Mouse (Mus musculus) neural tube, embryonic 12.5 days (tissue): Measurements from ENCODE around the gene Tex35. TPM values are rescaled to one million over a fixed set of nuclear protein-coding genes. Genes with fewer than 3 reads are reported as not detected.

Source experiments
- ATAC-seq: fragments of 200-750 bp; cut with Nextera tagmentation; 2 replicates; pipeline ENCODE4 v1.8.0; 2017; ENCODE audit warnings: low read depth, mild to moderate bottlenecking, moderate TSS enrichment, moderate library complexity; ENCODE audit not compliant: low FRiP score
- H3K27ac ChIP-seq: fragments of 300-500 bp; sonication (generic); 2 replicates; pipeline ENCODE4 v1.5.1; 2016
- H3K27me3 ChIP-seq: fragments of 300-500 bp; sonication (generic); replicated peaks from 2 replicates; pipeline ENCODE4 v1.6.1; 2016; ENCODE audit warnings: mild to moderate bottlenecking
- H3K36me3 ChIP-seq: fragments of 300-500 bp; sonication (generic); 2 replicates; pipeline ENCODE4 v1.6.1; 2016; ENCODE audit warnings: mild to moderate bottlenecking
- H3K4me1 ChIP-seq: fragments of 300-500 bp; sonication (generic); 2 replicates; pipeline ENCODE4 v1.6.1; 2016
- H3K4me2 ChIP-seq: fragments of 300-500 bp; sonication (generic); replicated peaks from 2 replicates; pipeline ENCODE4 v1.6.1; 2016; ENCODE audit warnings: mild to moderate bottlenecking
- H3K4me3 ChIP-seq: fragments of 300-500 bp; sonication (generic); 2 replicates; pipeline ENCODE4 v1.5.1; 2016
- H3K9ac ChIP-seq: fragments of 300-500 bp; sonication (generic); 2 replicates; pipeline ENCODE4 v1.6.1; 2016; ENCODE audit warnings: mild to moderate bottlenecking
- H3K9me3 ChIP-seq: fragments of 300-500 bp; sonication (generic); 2 replicates; pipeline ENCODE4 v1.6.1; 2016; ENCODE audit warnings: mild to moderate bottlenecking
- WGBS: fragments of 180-500 bp; shearing (Covaris S2); methylation state at CpG from one replicate; pipeline ENCODE4 v1.1.7; 2016; 5-methylcytosine and 5-hydroxymethylcytosine counted together
- polyA plus RNA-seq: library from polyadenylated mRNA; unstranded; fragments of >200 nt; fragmentation: Nextera tagmentation; extraction: Ambion mirVana; gene quantifications from 2 replicates; pipeline ENCODE4 v1.2.1, GENCODE M21; 2016

Gene Tex35
- polyA plus RNA-seq, 1 experiment from 2014 or later, result not detected

- no peaks in the 10 kb centered on the region for H3K27me3 ChIP-seq
- H3K4me3 ChIP-seq, result no peak overlapping the region
- H3K27ac ChIP-seq, result no peak overlapping the region
- no peak overlapping the region for H3K4me2 ChIP-seq
- 71% methylated on average over 7 of the region's 7 CpGs for WGBS
- 0 out of 2 replicates have a peak overlapping the region, but pooled peaks have one; percentile 8 for H3K9ac ChIP-seq
- no peak for ATAC-seq
- no peaks in the 10 kb centered on the region for H3K36me3 ChIP-seq
- peaks cover 5% of the 10 kb centered on the region; the same call in 1 of the 2 replicates for H3K4me1 ChIP-seq
- no peaks in the 10 kb centered on the region for H3K9me3 ChIP-seq
Measured at GRCm38 (mm10) chr1:157080071-157080470, 28.4 kb downstream of the Tex35 start.

DNA sequence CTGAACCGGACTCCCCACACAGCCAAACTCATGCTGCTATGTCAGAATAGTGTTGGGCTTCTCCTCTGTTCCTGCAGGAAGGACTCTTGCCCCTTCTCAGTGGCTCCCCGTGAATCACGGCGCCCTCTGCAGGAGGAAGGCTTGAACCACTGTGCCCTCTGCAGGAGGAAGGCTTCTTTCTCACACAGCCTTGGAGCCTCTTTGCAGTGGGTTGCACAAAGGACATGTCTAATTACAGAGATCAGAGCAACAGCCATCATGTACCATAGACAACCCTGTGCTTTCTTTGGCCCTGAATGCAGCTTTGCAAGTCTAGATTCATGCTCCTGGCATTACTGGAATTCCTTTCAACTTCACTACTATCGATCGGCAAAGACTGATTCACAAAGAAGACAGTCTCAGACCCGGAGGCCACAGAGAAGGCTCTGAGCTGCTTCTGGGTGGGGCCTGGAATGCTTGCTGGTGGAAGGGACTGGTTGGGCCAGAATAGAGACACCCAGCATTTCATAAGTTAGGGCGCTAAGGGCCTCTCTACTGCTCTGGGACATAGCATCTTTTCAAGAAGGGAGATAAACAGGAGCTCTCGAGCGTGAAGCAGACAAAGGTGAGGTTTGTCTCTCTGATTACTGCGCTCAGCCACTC, 29.0 kb downstream of the Tex35 start:
- Histone ChIP-seq H3K36me3 (no peaks in the 10 kb centered on the region), H3K27ac (no peak overlapping the region), H3K4me2 (no peak overlapping the region), H3K4me3 (no peak overlapping the region), H3K27me3 (no peaks in the 10 kb centered on the region), H3K4me1 (peaks cover 5% of the 10 kb centered on the region; the same call in 1 of the 2 replicates), H3K9me3 (no peaks in the 10 kb centered on the region), H3K9ac (0 out of 2 replicates have a peak overlapping the region, but pooled peaks have one; percentile 8)
- ATAC-seq, result no peak
- 38% methylated on average over 11 of the region's 11 CpGs for WGBS

- Histone ChIP-seq H3K4me3 (no peak overlapping the region), H3K9me3 (no peaks in the 10 kb centered on the region), H3K4me2 (0 out of 2 replicates have a peak overlapping the region, but pooled peaks have one; percentile 12), H3K36me3 (no peaks in the 10 kb centered on the region), H3K4me1 (peaks cover 5% of the 10 kb centered on the region; the same call in 1 of the 2 replicates), H3K27ac (no peak overlapping the region), H3K27me3 (no peaks in the 10 kb centered on the region), H3K9ac (no peak overlapping the region)
- WGBS, result 59% methylated on average over 43 of the region's 43 CpGs
- ATAC-seq, result 0 out of 2 replicates have a peak, but pooled peaks have one; percentile 17
Measured at GRCm38 (mm10) chr1:157076781-157077705, 31.4 kb downstream of the Tex35 start.

GRCm38 (mm10) chr1:157076257-157076656, 32.2 kb downstream of the Tex35 start:
- H3K9me3 ChIP-seq, result no peaks in the 10 kb centered on the region
- peak; percentile 71 for ATAC-seq
- H3K27me3 ChIP-seq, result no peaks in the 10 kb centered on the region
- no peak overlapping the region for H3K4me3 ChIP-seq
- H3K36me3 ChIP-seq, result no peaks in the 10 kb centered on the region
- H3K4me1 ChIP-seq, result peaks cover 5% of the 10 kb centered on the region; the same call in 1 of the 2 replicates
- H3K27ac ChIP-seq, result no peak overlapping the region
- WGBS, result 7% methylated on average over 15 of the region's 15 CpGs
- H3K9ac ChIP-seq, result no peak overlapping the region
- no peak overlapping the region for H3K4me2 ChIP-seq

GRCm38 (mm10) chr1:157074937-157075336, 33.5 kb downstream of the Tex35 start:
- Histone ChIP-seq H3K4me1 (peaks cover 4% of the 10 kb centered on the region; the same call in 1 of the 2 replicates), H3K27me3 (no peaks in the 10 kb centered on the region), H3K9me3 (no peaks in the 10 kb centered on the region), H3K4me2 (no peak overlapping the region), H3K4me3 (no peak overlapping the region), H3K36me3 (no peaks in the 10 kb centered on the region), H3K27ac (no peak overlapping the region), H3K9ac (no peak overlapping the region)
- 64% methylated on average over 7 of the region's 7 CpGs for WGBS
- ATAC-seq, result no peak

DNA sequence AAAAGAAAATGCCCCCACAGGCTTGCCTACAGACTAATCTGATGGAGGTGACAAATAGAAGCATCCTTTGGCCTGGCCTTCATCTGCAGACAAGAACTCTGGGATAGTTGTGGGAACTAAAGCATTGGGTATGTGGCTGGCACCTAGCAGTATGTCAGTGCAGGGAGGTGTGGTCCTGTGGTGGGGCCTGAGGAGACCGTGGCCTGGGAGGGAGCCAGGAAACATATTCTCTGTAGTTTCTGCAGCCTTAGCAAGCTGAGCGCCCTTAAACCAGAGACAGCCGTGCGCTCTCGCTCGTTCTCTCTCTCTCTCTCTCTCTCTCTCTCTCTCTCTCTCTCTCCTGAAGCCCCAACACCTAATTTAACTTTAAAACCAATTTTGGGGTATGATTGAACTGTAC, 34.1 kb downstream of the Tex35 start:
- 82% methylated on average over 6 of the region's 6 CpGs for WGBS
- ATAC-seq, result no peak
- Histone ChIP-seq H3K27ac (no peak overlapping the region), H3K9me3 (no peaks in the 10 kb centered on the region), H3K4me1 (no peaks in the 10 kb centered on the region), H3K4me3 (no peak overlapping the region), H3K36me3 (no peaks in the 10 kb centered on the region), H3K4me2 (no peak overlapping the region), H3K9ac (no peak overlapping the region), H3K27me3 (no peaks in the 10 kb centered on the region)

DNA sequence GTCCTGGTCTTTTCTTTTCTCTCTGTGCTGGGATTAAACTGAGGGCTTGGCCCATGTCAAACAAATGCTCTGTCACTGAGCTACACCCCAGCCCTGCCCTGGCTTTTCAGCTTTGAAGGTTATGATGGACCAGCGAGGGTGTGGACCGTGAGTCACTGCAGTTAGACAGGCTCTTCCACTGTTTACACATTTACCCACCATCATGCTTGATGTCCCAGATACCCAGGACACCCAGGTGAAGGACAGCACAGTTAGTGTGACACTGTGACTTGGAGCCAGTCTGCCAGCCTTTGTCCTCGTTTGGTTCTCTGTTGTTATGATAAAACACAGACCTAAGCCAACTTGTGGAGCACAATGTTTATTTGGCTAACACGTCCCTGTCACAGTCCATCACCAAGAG, 34.9 kb downstream of the Tex35 start:
- Histone ChIP-seq H3K4me1 (no peaks in the 10 kb centered on the region), H3K36me3 (no peaks in the 10 kb centered on the region), H3K4me3 (no peak overlapping the region), H3K9me3 (no peaks in the 10 kb centered on the region), H3K27ac (no peak overlapping the region), H3K4me2 (no peak overlapping the region), H3K9ac (no peak overlapping the region), H3K27me3 (no peaks in the 10 kb centered on the region)
- no peak for ATAC-seq
- 72% methylated on average over 4 of the region's 4 CpGs for WGBS

DNA sequence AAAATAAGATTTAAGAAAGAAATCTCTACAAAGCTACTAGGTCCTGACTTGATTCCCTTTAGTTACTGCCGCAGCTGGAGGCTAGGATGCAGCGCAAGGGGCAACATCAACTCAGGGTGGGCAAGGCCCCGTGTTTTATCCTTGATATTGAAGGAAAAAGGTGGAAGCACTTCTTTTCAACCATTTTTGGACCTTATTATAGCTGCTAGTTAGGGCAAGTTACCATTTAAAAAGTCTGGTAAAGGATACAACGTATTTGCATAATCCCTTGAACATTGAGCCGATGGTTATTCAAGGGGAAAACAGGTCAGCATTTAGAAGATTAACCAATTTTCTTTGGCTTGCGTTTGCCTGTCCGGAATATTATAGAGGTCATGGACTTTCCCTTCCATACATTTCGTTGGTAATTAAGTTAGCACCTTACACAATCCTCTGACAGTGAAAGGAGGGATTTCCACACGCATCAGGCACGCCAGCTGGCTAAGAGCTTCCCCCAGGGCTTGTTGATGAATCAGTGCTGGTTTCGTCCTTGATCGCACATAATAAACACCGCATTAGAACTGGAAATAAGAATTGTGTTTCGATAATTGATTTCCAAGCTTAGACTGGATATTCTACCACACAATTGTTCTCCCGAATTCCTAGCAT, 39.2 kb downstream of the Tex35 start:
- Histone ChIP-seq H3K27ac (no peak overlapping the region), H3K36me3 (no peaks in the 10 kb centered on the region), H3K9me3 (no peaks in the 10 kb centered on the region), H3K4me1 (peaks cover 12% of the 10 kb centered on the region), H3K9ac (no peak overlapping the region), H3K27me3 (no peaks in the 10 kb centered on the region), H3K4me2 (no peak overlapping the region), H3K4me3 (no peak overlapping the region)
- WGBS, result 72% methylated on average over 15 of the region's 15 CpGs
- ATAC-seq, result no peak

GRCm38 (mm10) chr1:157068316-157068715, 40.2 kb downstream of the Tex35 start:
- Histone ChIP-seq H3K9ac (no peak overlapping the region), H3K4me1 (peaks cover 12% of the 10 kb centered on the region), H3K9me3 (no peaks in the 10 kb centered on the region), H3K27me3 (no peaks in the 10 kb centered on the region), H3K36me3 (no peaks in the 10 kb centered on the region), H3K4me3 (no peak overlapping the region), H3K4me2 (no peak overlapping the region), H3K27ac (no peak overlapping the region)
- ATAC-seq, result no peak

DNA sequence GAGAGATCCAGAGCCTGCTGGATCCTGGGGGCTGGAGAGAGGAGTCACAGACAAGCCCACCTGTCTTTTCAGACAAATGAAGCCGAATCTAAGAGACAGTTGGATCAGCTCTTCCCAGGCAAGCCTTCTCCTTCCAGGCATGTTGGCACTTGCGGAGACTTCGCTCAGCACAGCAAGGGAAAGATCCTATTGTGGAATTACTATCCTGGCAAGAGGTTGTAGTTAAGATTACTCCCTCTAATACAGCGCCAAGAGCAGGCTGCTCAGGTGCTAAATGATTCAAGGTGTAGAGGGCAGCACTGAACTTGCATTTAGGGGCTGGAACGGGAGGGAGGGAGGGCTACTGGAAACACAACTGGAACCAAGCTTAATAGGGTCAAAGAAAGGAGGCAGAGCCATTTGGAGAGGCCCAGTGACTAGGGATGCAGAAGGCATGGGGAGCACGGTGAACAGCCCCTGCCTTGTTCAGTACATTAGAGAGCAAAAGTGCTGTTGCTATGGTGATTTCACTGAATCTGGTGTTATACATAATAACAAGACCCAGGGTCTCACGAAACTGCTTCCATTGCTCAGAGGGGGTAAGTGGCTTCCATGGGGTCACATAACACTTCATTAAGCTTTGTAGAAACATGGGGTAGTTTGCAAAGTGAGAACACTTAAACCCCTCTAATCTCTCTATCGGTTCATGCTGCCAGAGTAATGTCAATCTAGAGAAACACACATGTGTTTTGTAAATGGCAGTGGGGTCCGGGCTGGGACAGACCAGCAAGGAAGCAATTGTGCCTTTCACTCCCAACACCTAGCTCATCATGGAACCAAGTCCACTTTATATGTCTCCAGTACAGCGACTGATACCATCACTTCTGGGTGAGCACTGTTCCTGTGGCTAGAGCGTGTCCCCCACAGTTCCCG, 42.4 kb downstream of the Tex35 start:
- Histone ChIP-seq H3K4me3 (no peak overlapping the region), H3K27ac (no peak overlapping the region), H3K4me2 (no peak overlapping the region), H3K4me1 (peaks cover 12% of the 10 kb centered on the region), H3K36me3 (no peaks in the 10 kb centered on the region), H3K9me3 (no peaks in the 10 kb centered on the region), H3K27me3 (no peaks in the 10 kb centered on the region), H3K9ac (no peak overlapping the region)
- WGBS, result 78% methylated on average over 12 of the region's 12 CpGs
- ATAC-seq, result peak; percentile 18; the same call in 1 of the 2 replicates

- no peaks in the 10 kb centered on the region for H3K9me3 ChIP-seq
- H3K4me2 ChIP-seq, result no peak overlapping the region
- H3K27me3 ChIP-seq, result no peaks in the 10 kb centered on the region
- no peak overlapping the region for H3K27ac ChIP-seq
- no peaks in the 10 kb centered on the region for H3K36me3 ChIP-seq
- peak; percentile 16; the same call in 1 of the 2 replicates for ATAC-seq
- WGBS, result 58% methylated on average over 13 of the region's 13 CpGs
- H3K4me3 ChIP-seq, result no peak overlapping the region
- H3K9ac ChIP-seq, result no peak overlapping the region
- peaks cover 12% of the 10 kb centered on the region for H3K4me1 ChIP-seq
Measured at GRCm38 (mm10) chr1:157063318-157064115, 45.0 kb downstream of the Tex35 start.
